Mouse (Mus musculus) liver, embryonic 14.5 days (tissue): ENCODE measurements around the gene Ankrd34a.

Experiments
- CTCF ChIP-seq: IDR thresholded peaks from 2 replicates; pipeline ENCODE4 v1.5.1; 2016; ENCODE audit warnings: antibody characterized with exemption, low read depth, control low read depth
- EP300 ChIP-seq: IDR thresholded peaks from 2 replicates; pipeline ENCODE4 v1.6.1; 2016; ENCODE audit warnings: antibody characterized with exemption, low read depth

GRCm38 (mm10) chr3:96558159-96558558 is 38.3 kb upstream of the Ankrd34a start:
- no peak for TF ChIP-seq CTCF
- TF ChIP-seq EP300 = no peak
